Mouse (Mus musculus): ENCODE results near the gene Prdm16.

- TF ChIP-seq CTCF (IDR thresholded peaks at IDR 0.05; ENCODE audit: control insufficient read depth, insufficient read depth, insufficient read length) (no peak), MYOD1 (IDR thresholded peaks at IDR 0.05; ENCODE audit: control insufficient read depth, insufficient read length, low read depth) (no peak), MYOG (IDR thresholded peaks at IDR 0.05; ENCODE audit: control insufficient read depth, extremely low read depth, insufficient read length) (no peak), FOSL1 (IDR thresholded peaks at IDR 0.05; ENCODE audit: insufficient read depth, low read length, poor library complexity, severe bottlenecking) (no peak), USF1 (IDR thresholded peaks at IDR 0.05; ENCODE audit: low read depth) (no peak)
These were observed 191.0 kb downstream of the Prdm16 start for GRCm38 (mm10) chr4:154445721-154446120.

Data from C2C12 (cell line).